Mouse (Mus musculus): Measurements from ENCODE around the gene Prrx1.

The Prrx1 gene

DNA sequence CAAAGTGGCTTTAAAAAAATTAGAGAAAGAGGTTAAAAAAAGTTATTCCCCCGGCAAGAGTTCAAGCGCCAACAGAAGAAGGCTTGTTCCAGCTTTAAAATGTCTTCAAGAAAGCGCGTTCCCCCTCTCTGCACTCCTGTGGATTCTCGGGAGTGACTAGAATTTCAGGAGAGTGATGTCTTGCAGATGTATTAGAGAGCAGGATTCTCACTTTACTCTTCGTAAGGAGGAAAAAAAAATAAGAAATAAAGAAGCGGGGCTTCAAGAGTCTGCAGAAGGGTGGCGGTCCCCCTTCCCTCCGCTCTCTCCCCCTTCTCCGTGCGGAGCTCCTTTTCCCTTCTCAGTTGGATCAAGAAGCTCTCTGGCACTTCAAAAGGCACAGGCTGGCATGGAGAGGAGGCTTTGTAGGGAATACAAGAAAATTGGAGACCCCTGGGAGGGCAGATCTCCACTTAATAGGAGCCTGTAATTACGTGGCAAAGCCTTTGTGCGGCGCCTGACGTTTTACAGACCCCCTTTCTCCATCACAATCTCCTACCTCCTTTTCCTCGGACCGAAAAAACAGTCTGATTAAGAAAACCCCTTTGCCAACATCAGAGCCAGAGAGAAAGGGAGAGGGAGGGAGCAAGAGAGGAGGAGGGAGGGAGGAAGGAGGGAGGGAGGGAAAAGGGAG, at the start of gene Prrx1:
Gene Prrx1 (minus strand): TSS at position 610 of the 673 bp plus-strand sequence.
- DNase-seq (ENCODE audit: low read depth), result no peak

DNA sequence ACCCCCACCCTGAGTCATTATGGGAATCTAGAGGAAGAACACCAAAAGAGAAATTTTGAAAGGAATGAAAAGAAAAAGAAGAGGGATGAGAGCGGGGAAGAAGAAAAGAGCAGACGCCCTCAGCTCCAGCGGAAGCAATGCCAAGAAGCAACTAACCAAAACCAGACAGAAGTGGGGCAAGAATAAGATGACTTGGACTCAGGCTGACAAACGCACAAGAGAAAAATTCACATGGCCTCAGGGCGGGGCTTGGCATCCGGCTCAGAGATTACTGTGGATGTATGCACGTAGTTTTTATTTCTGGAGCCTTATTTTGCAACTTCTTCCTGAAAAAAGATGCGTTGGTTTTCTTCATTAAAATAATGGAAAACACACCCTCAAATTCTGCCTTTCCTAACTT, 48.7 kb upstream of the Prrx1 start:
- no peak for DNase-seq (ENCODE audit: low read depth)

DNA sequence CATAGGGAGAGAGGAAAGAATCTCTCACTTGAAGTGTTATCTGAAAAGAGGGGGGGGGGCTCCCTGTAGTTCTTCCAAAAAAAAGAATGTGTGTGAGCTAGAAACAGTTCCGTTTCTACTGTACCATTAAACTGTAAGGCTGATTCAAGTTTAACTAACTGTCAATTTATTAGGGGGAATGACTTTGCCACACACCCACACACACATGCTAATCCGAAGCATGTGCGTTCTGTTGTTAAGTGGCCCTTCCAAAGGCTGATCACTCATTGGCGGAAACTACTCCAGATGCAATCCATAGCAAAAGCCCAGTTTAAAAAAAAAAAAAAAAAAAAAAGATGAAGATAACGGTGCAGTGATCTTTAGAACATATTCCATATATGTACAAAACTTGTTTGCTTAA, 47.9 kb upstream of the Prrx1 start:
- DNase-seq (ENCODE audit: low read depth), result no peak

DNA sequence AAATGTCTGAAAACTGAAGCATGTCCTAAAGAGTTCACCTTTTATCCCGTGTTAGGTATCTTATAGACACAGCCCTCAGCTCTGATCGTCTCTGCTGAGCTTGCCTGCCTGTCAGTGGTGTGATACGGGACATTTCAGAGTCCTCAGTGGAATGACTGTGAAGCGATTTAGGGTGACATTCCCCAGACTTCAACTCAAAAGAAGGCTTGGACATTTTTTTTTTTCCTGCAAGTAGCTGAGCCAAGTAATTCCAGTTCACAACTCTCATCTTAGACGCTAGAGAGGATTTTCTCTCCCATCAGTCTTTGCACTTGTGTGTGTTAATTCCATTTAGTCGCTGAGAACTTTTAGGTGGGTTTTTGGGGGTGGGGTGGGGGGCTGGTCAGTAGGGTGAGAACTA, 47.3 kb upstream of the Prrx1 start:
- DNase-seq (ENCODE audit: low read depth), result no peak

DNA sequence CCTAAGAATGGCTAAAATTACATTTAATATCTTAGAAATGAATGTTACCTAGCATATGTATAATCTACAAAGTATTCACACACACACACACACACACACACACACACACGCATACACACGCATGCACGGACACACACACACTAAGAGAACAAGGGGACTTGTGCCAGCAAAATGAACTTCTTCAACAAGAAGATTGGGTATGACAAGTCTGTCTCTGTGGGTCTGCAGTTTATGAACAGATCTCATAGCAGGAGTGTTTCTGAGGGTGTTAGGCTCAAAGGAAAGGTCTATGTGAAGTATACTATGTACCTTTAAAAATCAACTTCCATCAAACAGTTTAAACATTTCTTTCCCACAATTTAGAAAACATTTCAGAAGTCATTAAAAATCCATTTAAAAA, 46.0 kb upstream of the Prrx1 start:
- no peak for DNase-seq (ENCODE audit: low read depth)

DNA sequence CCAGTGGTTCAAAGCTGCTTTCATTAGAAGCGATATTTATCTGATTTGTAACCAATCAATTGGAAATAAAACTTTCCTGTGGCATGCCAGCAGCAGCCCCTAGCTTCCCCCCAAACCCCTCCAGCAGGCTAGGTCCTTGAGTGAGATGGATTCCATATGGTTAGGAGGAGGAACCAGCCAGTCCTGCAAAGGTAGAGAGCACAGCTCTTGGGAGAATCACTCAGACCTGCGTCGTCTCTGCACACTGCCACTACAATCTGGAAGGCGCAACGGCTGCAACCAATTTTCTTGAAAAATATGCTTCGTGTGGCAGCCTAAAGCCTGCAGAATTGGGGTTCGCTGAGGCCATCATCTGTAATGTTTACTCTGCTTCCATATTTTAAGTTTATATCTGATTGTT, 44.7 kb upstream of the Prrx1 start:
- no peak for DNase-seq (ENCODE audit: low read depth)

DNA sequence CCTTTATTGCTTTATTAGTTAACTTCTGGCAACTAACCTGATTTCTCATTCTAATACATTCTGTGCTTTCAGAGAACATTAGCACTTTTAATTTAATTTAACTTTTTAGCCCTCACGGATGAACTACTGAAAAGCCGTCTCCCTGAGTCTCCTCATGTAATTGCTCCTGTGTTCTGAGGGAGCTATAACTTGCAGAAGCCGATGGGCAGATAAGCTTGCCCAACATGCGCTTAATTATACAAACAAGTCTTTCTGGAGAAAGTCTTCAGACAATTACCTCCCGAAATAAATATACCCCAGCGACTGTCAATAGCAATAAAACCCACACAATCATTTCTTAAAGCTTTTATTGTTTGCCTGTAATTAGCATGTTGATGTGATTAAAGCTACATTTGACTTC, 44.2 kb upstream of the Prrx1 start:
- no peak for DNase-seq (ENCODE audit: low read depth)

DNA sequence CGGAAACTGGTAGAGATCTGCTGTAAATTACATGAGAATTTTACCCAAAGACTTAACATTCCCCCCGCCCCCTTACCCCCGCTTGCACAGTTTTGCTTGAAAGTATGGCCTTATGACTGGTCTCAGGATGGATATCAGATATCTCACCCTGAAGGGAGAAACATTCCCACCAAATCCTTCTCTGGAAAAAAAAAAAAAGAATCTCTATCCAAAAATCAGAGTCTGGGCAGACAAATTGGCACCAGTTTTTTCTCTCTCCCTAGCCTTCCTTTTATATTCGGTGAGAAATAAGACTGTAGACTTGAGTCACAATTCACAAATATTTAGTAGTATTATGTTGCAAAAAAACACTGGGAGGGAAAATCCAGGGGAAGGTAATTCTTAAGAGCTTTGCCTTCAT, 42.7 kb upstream of the Prrx1 start:
- DNase-seq (ENCODE audit: low read depth), result no peak

DNA sequence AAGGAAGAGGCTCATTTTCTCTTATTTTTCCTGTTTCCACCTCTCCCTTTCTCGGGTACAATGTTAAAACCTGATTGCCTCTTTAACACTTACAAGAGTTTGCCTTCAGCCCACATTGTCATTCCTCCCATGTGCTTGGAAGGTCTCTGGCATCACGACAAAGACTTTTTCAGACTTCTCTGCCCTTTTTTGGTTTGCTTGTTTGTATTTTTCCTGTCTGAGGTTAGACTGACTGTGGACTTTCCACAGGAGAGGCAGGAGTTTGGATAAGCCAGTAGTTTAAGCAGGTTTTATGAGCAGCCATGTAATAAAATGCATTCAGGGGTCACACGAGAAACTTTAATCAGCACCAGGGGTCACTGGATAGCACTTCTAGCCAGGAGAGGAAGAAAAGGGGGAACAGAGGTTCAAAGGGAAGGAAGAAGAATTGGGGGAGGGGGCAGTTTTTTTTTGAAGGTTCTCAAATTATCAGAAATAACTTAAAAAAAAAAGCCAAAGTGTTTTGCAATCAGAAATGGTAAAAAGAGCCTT, 42.2 kb upstream of the Prrx1 start:
- no peak for DNase-seq (ENCODE audit: low read depth)

DNA sequence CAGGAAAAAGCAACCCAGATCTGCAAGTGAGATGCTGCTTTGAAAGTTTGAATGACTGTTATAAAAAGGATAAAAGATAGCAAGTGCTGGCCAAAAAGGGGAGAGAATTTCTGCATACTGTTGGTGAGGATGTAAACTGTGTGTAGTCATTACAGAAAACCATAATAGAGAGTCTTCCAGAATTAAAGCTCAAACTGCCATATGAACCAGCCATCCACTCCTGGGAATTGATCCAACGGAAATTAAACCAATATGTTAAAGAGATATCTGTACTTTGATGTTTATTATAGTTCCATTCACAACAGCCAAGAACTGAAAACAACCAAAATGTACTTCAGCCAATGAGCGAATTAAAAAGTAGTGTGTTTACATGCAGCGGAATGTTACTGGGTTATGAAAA, 37.5 kb upstream of the Prrx1 start:
- no peak for DNase-seq (ENCODE audit: low read depth)

DNA sequence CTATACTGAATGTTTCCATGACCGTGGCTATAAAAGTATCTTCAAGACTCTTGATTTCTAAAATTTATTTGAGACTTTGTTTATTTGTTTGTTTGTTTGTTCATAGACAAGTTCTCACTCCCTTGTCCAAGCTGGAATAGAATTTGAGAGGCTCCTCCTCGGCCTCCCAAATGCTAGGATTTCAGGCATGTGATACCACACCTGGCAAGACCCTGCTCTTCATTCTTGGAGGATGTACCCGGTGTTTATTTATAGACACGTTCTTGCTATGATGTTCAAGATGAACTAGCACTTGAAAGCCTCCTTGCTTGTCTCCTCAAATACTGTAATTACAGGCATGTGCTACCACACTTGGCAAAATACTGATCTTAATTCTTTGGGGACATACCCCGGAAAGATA, 32.0 kb upstream of the Prrx1 start:
- DNase-seq (ENCODE audit: low read depth), result no peak

DNA sequence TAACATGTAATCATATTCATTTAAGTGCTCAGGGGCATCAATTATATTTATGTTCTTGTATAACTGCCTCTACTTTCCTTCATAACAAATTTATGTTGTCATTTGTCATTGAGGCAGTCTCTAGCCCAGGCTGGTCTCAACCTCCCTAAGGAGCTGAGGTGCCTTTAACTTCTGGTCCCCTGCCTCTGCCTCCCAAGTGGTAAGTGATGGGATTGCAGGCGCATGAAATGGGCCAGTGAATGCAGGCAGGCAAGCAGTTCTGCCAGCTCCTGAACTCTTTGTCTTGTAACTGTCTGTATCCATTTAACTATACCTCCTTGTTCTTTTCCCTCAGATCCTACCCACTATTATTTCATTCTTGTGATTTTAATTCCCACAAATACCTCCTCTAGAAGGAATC, 31.4 kb upstream of the Prrx1 start:
- no peak for DNase-seq (ENCODE audit: low read depth)

DNA sequence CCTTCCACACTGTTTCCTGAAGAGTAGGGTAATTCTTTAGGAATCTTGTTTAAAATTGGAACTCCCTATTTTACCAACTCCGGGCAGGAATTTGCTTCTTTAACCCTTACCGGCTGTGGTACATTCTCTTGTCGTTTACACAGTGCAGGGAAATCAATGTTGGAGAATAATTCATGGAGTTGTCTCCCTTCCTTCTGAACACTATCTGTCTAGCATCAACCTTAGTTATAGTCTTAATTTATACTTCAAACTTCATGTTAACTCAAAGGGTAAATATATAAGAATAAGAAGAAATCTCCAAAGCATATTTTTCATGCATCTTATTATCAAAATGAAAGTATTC, 25.7 kb upstream of the Prrx1 start:
- DNase-seq (ENCODE audit: low read depth), result no peak

DNA sequence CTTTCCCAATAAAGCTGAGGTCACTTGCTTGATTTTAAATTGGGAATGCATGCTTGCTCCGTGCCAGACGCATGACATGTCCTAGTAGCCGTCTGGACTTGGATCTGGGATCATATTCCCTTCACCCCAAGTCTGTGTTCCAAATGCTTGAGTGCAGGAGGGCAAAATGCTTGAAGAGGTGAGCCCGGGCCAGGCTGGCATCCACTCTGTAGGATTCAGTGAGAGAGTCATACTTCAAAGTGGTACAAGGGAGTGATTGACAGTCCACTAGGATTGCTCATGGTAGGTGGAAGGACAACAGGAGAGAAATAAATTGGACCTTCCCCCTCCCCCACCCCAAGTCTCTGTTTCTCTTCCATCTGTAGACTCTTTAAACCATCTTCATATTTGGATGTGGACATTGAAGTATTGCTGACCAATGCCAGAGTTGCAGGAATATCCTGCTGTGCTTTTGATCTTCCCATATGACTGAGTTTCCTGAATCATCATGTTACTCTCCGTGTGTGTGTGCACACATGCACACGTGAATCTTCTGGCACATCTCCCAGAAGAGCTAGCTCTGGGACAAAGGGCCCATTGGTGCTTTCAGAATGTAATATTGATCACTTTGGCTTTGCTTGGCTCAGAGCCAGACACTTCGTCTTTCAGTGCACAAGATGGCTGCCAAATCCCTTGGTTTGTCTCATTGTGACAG, 25.2 kb upstream of the Prrx1 start:
- DNase-seq (ENCODE audit: low read depth), result no peak

DNA sequence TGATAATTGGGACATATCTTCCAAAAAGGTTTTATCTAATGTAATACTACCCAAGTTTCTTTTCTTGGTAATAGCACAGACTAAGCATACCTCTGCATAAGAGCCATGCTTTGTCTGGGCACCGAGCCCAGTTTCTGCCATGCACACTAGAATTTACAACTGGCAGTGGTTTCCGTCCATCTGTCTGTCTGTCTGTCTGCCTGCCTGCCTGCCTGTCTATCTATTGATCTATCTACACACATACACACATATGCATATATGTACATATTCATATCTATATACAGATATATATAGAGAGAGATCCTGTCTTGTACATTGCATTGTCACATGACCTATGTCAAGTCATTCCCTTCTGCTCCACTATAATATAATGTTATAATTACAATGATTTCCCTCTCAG, 24.3 kb upstream of the Prrx1 start:
- no peak for DNase-seq (ENCODE audit: low read depth)

DNA sequence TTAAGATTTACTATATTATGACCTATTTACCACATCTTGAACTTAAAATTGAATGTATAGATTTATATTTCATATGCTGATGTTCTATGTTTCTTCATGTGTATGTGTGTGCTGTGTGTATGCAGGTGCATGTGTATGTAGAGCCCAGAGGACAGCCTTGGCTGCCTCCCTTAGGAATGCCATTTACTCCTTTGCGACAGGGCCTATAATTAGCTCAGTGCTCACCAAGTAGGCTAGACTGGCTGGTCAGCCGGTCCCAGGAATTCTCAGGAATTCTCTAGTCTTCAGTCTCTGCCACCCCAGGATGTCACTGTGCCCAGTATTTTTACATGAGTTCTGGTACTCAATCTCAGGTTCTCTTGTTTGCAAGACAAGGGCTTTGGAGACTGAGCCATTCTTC, 13.8 kb upstream of the Prrx1 start:
- DNase-seq (ENCODE audit: low read depth), result no peak

DNA sequence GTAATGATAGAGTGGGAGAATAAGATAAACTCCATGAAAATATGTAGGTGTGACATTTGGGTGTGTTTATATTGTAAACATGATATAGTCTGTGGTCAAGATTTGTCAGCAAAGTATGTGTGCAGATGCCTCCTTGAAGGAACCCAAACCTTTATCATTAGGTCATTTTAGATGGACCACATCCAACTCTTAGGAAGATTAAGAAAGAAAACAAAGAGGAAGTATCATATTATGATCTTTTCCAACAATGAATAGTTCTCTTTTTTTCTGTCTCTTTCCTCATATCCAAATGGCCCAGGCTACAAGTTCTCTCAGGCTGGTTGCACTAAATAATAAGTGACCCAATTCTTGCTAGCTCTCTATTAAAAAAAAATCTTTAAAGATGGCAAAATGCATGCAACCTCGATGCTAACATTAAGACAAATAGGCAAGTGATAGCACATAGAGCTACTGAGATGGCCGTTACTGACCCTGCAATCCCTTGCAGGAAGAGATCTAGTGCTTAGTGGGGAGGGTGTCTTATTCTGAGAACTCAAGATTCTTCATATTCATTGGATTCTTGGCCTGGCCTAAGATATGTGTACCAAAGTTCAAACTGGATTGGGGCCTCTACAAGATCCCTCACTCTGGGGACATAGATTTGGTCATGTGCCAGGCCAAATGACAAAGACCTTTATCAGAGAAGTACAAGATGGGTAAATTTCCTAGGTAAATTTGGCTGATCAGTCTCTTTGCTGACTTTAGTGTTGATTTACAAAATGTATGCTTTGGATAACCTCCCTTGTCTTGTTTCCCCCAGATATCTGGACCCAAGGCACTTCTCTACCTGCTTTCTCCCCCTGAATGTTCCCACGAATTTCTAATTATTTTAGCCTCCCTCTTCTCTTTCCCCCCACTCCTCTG, 6.4 kb upstream of the Prrx1 start:
- DNase-seq (ENCODE audit: low read depth), result no peak

DNA sequence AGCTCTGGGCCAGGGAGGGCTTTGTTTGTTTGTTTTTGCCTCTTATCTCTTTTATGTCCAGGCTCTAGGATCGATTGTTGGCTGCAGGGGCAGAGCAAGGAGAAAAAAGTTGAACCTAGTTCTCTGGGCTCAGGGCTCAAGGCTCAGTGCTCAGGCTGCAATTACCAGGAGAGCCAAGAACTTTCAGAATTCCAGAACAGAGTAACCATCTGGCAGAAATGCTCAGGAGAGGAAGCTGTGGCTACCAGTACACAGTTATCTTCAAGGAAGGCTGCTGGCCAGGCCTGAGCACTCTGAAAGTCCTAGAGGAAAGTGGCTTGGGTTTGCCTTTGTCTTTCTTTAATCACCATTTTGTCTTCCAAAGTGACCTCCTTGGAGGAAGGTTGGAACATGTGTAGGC, 3.4 kb upstream of the Prrx1 start:
- no peak for DNase-seq (ENCODE audit: low read depth)

DNA sequence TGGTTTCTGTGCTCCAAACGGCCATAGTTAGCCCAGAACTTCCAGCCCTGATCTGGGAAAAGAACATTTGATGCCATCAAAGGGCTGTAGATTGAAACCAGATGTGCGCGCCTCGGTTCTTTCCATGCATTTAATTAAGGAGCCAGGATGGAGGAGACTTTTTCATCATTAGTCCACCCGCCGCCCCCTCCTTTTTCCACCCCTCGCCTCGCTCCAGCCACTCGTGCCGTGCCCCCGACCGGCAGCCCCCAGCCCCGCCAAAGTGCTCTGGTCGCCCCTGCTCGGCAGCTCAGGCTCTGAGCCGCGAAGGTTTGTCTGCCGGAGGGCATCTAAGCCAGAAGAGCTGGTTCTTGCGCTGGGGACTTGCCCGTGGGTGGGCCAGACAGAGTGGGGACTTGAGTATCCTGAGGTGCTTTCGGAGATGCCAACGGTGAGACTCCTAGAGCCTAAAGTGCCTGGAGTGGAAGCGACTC, 1.4 kb upstream of the Prrx1 start:
- DNase-seq (ENCODE audit: low read depth), result no peak

DNA sequence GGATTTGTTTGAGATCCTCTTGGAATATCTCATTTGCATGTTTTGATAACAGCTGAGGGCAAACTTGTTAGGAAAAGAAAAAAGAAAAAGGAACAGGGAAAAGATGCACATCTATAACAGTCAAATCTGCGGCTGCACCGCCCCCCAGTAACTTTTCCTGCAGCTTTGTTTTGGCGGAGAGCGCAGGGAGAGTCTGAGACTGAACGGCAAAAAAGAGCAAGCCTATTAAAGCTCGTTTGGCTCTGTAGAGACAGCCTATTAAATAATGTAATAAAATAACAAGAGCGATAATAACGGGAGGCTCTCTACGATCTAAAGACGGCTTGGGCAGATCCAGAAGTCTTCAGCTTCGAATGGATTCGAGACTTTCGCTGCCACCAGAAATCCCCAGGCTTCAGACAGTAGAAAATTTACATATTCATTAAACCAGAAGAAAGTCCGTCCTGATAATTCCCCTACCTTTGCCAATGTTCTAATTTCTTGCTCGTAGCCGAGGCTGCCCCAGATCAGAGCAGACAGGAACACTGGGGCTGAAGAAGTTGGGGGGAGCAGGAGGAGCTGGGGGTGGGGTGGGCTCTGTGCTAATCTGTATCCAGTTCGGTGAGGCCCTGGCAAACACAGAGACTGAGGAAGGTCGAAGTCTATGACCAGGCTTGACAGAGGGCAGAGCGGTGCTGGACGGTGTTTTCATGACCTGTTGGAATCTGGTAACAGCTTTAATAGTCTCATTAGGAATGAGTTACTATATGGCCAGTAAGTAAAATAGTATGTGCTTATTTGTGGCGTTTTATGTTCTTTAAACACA, 613 bp upstream of the Prrx1 start:
- no peak for DNase-seq (ENCODE audit: low read depth)

DNA sequence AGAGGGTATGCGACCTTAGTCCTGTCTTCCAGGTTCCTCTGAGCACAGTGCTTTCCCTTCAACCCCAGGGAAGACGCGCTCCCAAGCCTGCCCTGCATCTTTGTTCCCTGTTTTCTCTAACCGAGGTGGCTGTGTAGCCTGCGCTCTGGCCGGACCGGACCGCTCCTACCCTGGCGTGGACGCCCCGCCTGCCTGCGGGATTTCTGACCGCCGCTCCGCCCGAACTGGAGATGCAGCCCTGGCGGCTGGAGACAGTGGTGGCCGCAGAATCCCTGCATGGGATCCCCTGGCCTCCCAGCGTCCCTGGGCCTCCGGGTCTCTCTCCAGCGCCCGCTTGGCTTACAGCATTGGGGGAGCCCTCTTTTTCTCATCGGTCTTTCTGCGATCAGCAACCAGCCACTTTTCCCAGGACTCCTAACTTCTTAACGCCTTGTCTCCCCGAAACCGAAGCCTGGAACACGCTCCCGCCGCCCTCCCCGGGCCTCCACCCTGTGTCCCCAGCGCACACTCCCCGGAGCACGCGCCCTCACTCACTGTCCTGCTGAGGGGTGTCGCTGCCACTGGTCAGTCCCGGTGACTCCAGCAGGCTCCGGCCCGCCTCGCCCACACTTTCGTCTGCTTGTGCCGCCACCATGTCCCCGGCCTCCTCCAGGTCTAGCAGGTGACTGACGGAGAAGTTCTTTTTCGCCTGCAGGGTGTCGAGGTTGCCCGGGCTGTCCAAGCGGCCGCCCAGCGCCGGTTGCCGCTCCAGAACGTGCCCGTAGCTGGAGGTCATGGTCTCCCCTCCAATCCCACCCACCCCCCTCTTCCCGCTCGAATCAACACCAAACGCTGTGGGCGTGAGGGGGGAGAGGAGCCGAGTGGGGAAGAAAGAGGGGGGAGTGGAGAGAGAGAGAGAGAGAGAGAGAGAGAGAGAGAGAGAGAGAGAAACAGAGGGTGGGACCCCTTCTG, 1.4 kb downstream of the Prrx1 start:
- no peak for DNase-seq (ENCODE audit: low read depth)

Data from c-Kit-positive CD71-positive TER-119-negative erythroid progenitor cells, embryonic 14.5 days (primary cell).